Mouse (Mus musculus) heart, adult 18-20 months (tissue): Measurements from ENCODE around the gene Vwc2l. TPM values are rescaled to one million over a fixed set of nuclear protein-coding genes. Genes with fewer than 3 reads are reported as not detected.

Experiments used
- DNase-seq, 2 experiments: peaks; one replicate each; pipeline ENCODE4 v3.0.0; 2021 to 2022; ENCODE audit warnings: mixed read lengths in 1 of 2
- total RNA-seq, 2 experiments: library from RNA; stranded (reverse); gene quantifications; 2 replicates each; pipeline ENCODE4 v1.2.3; 2021

Vwc2l gene
- total RNA-seq, 2 experiments from 2014 or later: not detected

DNA sequence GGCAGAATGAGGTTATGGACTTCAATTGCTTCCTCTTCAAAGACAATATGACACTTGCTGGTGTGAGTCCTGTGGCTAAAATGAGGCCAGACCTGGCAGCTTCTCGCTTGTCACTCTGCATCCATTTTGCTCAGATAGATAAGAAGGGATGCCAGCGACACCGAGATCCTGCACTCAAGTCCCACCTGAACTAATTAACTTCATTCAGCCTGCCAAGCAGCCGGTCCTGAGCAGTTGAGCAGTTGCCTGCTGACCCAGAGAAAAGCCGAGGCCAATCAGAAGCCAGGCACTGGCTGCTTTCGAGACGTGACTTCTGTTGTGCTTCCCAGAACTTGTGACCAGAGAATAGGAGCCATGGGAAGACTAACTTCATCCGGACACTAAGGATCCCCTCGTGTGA lies 187.6 kb downstream of the Vwc2l start:
- no peak for DNase-seq

- DNase-seq: no peak
Observed at GRCm38 (mm10) chr1:70918173-70919036, 192.9 kb downstream of the Vwc2l start.

DNA sequence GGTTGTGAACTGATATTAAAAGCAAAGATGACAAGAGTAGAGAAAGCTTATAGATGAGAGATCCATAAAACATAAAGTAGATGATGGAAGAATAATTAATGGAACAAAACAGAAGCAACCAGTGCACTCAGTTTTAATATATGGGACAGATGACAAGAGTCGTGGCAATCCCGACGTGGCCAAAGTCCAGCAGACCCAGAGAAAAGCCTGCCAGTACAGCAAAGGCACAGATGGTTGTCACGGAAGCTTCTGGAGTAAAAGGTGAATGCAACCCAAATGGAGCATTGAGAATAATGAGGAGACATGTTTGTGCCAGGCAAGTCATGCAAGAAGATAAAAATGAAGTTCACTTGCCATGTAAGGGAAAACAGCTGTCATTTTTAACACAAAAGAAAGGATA lies 207.5 kb downstream of the Vwc2l start:
- DNase-seq: no peak
